In genomic region chr9:57666536-57666935, GRCm38 (mm10) we compare ENCODE assay signal across 36 mouse cellular contexts. TPM values are rescaled to one million over a fixed set of nuclear protein-coding genes. Genes with fewer than 3 reads are reported as not detected.
A peak's percentile ranks its signal among the peaks of the same experiment; 100 is the strongest.
DNase-seq lines count a peak whose midpoint lies in the region; ATAC-seq and TF ChIP-seq lines count a peak whose summit lies in the region.
"Had no signal": no experiment of that assay in that cellular context is flagged by ENCODE, and none has a peak within 500 bp of the region (broad histone marks: within the 10 kb centered on the region; RNA-seq: fewer than 3 reads in every experiment).

No protein-coding gene starts in this region.

- H3K4me1 ChIP-seq in heart, adult 2 months (ENCODE audit: control insufficient read depth, insufficient read depth, low read length): peaks cover 10% of the 10 kb centered on the region
- peaks cover 45% of the 10 kb centered on the region for H3K4me1 ChIP-seq in megakaryocyte, embryonic 14.5 days
- H3K4me1 ChIP-seq: forebrain, embryonic 13.5 days; limb, embryonic 12.5 days had no signal

- no peaks in the 10 kb centered on the region for H3K79me2 ChIP-seq in heart, adult 2 months (replicated peaks; ENCODE audit: control insufficient read depth, insufficient read depth, low read length)

- H3K27ac ChIP-seq in heart, adult 2 months: no peak overlapping the region
- H3K27ac ChIP-seq: forebrain, embryonic 13.5 days; hindbrain, embryonic 14.5 days; kidney, postnatal 0 days; limb, embryonic 12.5 days; liver, embryonic 15.5 days had no signal

- intact Hi-C loops in heart, adult 2 months (cut with DNase I): loop anchor here (5.0 kb wide), 1 partner anchor 41 kb away; the partner anchor contains the start of gene Edc3
- intact Hi-C loops in heart, postnatal 10 days (cut with DNase I): loop anchor here (5.0 kb wide), 1 partner anchor 41 kb away; the partner anchor contains the start of gene Edc3

- H3K36me3 ChIP-seq in heart, adult 2 months (ENCODE audit: control insufficient read depth, insufficient read depth, low read length): no peaks in the 10 kb centered on the region
- H3K36me3 ChIP-seq in megakaryocyte, embryonic 14.5 days (replicated peaks; ENCODE audit: low read length): no peaks in the 10 kb centered on the region
- H3K36me3 ChIP-seq: G1E; heart, embryonic 12.5 days; limb, embryonic 12.5 days; liver, embryonic 15.5 days had no signal

- H3K27me3 ChIP-seq in heart, adult 2 months (ENCODE audit: control insufficient read depth, insufficient read depth, low read length): no peaks in the 10 kb centered on the region
- peaks cover 6% of the 10 kb centered on the region for H3K27me3 ChIP-seq in megakaryocyte, embryonic 14.5 days (replicated peaks)
- H3K27me3 ChIP-seq: limb, embryonic 12.5 days had no signal

- WGBS in heart, adult 2 months: 87% methylated on average over 8 of the region's 8 CpGs

- TF ChIP-seq CTCF in heart, adult 2 months (IDR thresholded peaks at IDR 0.05): no peak

- H3K9ac ChIP-seq in heart, adult 2 months (ENCODE audit: low read depth, low read length): no peak overlapping the region
- H3K9ac ChIP-seq: forebrain, embryonic 13.5 days; heart, embryonic 12.5 days; hindbrain, embryonic 14.5 days; limb, embryonic 12.5 days; liver, embryonic 15.5 days had no signal

- ATAC-seq in megakaryocyte, adult 5-6 weeks (ENCODE audit: poor library complexity, severe bottlenecking): no peak
- ATAC-seq: forebrain, embryonic 13.5 days; midbrain, embryonic 16.5 days had no signal

- no peak for TF ChIP-seq EP300 in heart, adult 2 months (IDR thresholded peaks at IDR 0.05; ENCODE audit: insufficient read depth, low read depth, low read length)

- no peak for TF ChIP-seq POLR2A in heart, adult 2 months (IDR thresholded peaks at IDR 0.05; ENCODE audit: insufficient read depth, low read depth, low read length)

- peak; percentile 86 for DNase-seq in heart, adult 11 months
- DNase-seq in heart, adult 2 months: no peak
- DNase-seq in thymus, postnatal 0 days (ENCODE audit: low spot score): peak; percentile 49
- DNase-seq in thymus, postnatal 4 days: peak; percentile 58
- no peak for DNase-seq in kidney, postnatal 36 days
- DNase-seq in heart, postnatal 10 days: no peak
- DNase-seq: adrenal gland, adult 8-10 months; cerebellum, adult 8-10 months; cerebellum, postnatal 25 days; gastrocnemius, postnatal 14 days; heart, adult 18-20 months; kidney, adult 2 months; layer of hippocampus, adult 9-11 months; right cerebral cortex, adult 18-20 months; right cerebral cortex, postnatal 4 days had no signal

- no peak overlapping the region for H3K4me3 ChIP-seq in heart, adult 2 months
- peak overlapping the region; percentile 78 for H3K4me3 ChIP-seq in megakaryocyte, embryonic 14.5 days (replicated peaks)
- H3K4me3 ChIP-seq: forebrain, embryonic 13.5 days; heart, embryonic 12.5 days; limb, embryonic 12.5 days; liver, embryonic 15.5 days had no signal

- H3K9me3 ChIP-seq in megakaryocyte, embryonic 14.5 days: peaks cover 20% of the 10 kb centered on the region
- H3K9me3 ChIP-seq: forebrain, embryonic 13.5 days; G1E; heart, embryonic 12.5 days; limb, embryonic 12.5 days; liver, embryonic 15.5 days had no signal

RNA-seq across cellular contexts. Expression of gene Csk, which starts 13.1 kb away (rescaled TPM):
- 10 to 100 TPM; 23.3 to 29.7 TPM for total RNA-seq in heart, adult 2 months (2021)
- polyA plus RNA-seq in heart, adult 2 months (2012; rRNA removed): 19.4 and 20.6 TPM in 2 replicates
- polyA plus RNA-seq in megakaryocyte, embryonic 14.5 days (2012; ENCODE audit: insufficient read depth, low replicate concordance): 400 and 436 TPM in 2 replicates
- total RNA-seq in megakaryocyte, adult 5-6 weeks (2015): 88.6 and 96.7 TPM in 2 replicates
- total RNA-seq in megakaryocyte, adult 5-6 weeks (2017): 230 and 282 TPM in 2 replicates
- 94.7 and 98.5 TPM in 2 replicates for polyA plus RNA-seq in thymus, postnatal 0 days (2015; fragmentation: Nextera tagmentation; extraction: Ambion mirVana)
- 10 to 100 TPM; 35.9 to 44.5 TPM for total RNA-seq in heart, postnatal 10 days (2021)

RNA-seq across cellular contexts. Expression of gene Cyp1a2, which starts 17.0 kb away (rescaled TPM):
- not detected for total RNA-seq in heart, adult 2 months (2021)
- 1.00 TPM in 1 of 2 replicates, not detected in the other for polyA plus RNA-seq in heart, adult 2 months (2012; rRNA removed)
- polyA plus RNA-seq in megakaryocyte, embryonic 14.5 days (2012; ENCODE audit: insufficient read depth, low replicate concordance): not detected in 2 replicates
- not detected in 2 replicates for total RNA-seq in megakaryocyte, adult 5-6 weeks (2015)
- total RNA-seq in megakaryocyte, adult 5-6 weeks (2017): not detected in 2 replicates
- 0.37 and 1.1 TPM in 2 replicates for polyA plus RNA-seq in thymus, postnatal 0 days (2015; fragmentation: Nextera tagmentation; extraction: Ambion mirVana)
- total RNA-seq in heart, postnatal 10 days (2021): not detected
- total RNA-seq: G1E; gastrocnemius, postnatal 14 days; heart, adult 18-20 months; hematopoietic stem cell, adult 5-6 weeks; left cerebral cortex, adult 18-20 months; left cerebral cortex, postnatal 14 days; neutrophil, adult 5-6 weeks had no signal
- polyA plus RNA-seq: embryonic facial prominence, embryonic 11.5 days; forebrain, embryonic 13.5 days; G1E; heart, embryonic 12.5 days; heart, postnatal 0 days; hindbrain, embryonic 14.5 days; kidney, adult 2 months; kidney, postnatal 0 days; large intestine, adult 2 months; limb, embryonic 12.5 days; midbrain, embryonic 16.5 days; neural tube, embryonic 11.5 days; spleen, adult 2 months had no signal

RNA-seq across cellular contexts. Expression of gene Cyp1a1, which starts 21.2 kb away (rescaled TPM):
- total RNA-seq in heart, adult 2 months (2021): under 1 TPM; 0.09 to 0.13 TPM
- polyA plus RNA-seq in heart, adult 2 months (2012; rRNA removed): 0.20 and 0.78 TPM in 2 replicates
- 1.0 TPM in 1 of 2 replicates, not detected in the other for polyA plus RNA-seq in megakaryocyte, embryonic 14.5 days (2012; ENCODE audit: insufficient read depth, low replicate concordance)
- not detected in 2 replicates for total RNA-seq in megakaryocyte, adult 5-6 weeks (2015)
- not detected in 2 replicates for total RNA-seq in megakaryocyte, adult 5-6 weeks (2017)
- 0.05 and 0.08 TPM in 2 replicates for polyA plus RNA-seq in thymus, postnatal 0 days (2015; fragmentation: Nextera tagmentation; extraction: Ambion mirVana)
- total RNA-seq in heart, postnatal 10 days (2021): not detected
- total RNA-seq: G1E; hematopoietic stem cell, adult 5-6 weeks; neutrophil, adult 5-6 weeks had no signal
- polyA plus RNA-seq: embryonic facial prominence, embryonic 11.5 days; forebrain, embryonic 13.5 days; G1E; heart, embryonic 12.5 days; limb, embryonic 12.5 days; neural tube, embryonic 11.5 days had no signal

RNA-seq across cellular contexts. Expression of gene Edc3, which starts 41.8 kb away (rescaled TPM):
- total RNA-seq in heart, adult 2 months (2021): 1 to 10 TPM; 5.3 to 5.7 TPM
- polyA plus RNA-seq in heart, adult 2 months (2012; rRNA removed): 5.5 and 6.6 TPM in 2 replicates
- 1.1 and 2.8 TPM in 2 replicates for polyA plus RNA-seq in megakaryocyte, embryonic 14.5 days (2012; ENCODE audit: insufficient read depth, low replicate concordance)
- 5.5 and 5.7 TPM in 2 replicates for total RNA-seq in megakaryocyte, adult 5-6 weeks (2015)
- total RNA-seq in megakaryocyte, adult 5-6 weeks (2017): 3.7 and 4.9 TPM in 2 replicates
- polyA plus RNA-seq in thymus, postnatal 0 days (2015; fragmentation: Nextera tagmentation; extraction: Ambion mirVana): 38.2 and 39.4 TPM in 2 replicates
- 10 to 100 TPM in 1 of 2 experiments, 1 to 10 TPM in 1; 8.2 to 10.3 TPM for total RNA-seq in heart, postnatal 10 days (2021)

RNA-seq across cellular contexts. Expression of gene Lman1l, which starts 46.0 kb away (rescaled TPM):
- total RNA-seq in heart, adult 2 months (2021): not detected
- polyA plus RNA-seq in heart, adult 2 months (2012; rRNA removed): 0.20 TPM in 1 of 2 replicates, not detected in the other
- not detected in 2 replicates for polyA plus RNA-seq in megakaryocyte, embryonic 14.5 days (2012; ENCODE audit: insufficient read depth, low replicate concordance)
- total RNA-seq in megakaryocyte, adult 5-6 weeks (2015): not detected in 2 replicates
- not detected in 2 replicates for total RNA-seq in megakaryocyte, adult 5-6 weeks (2017)
- 0.16 TPM in 1 of 2 replicates, not detected in the other for polyA plus RNA-seq in thymus, postnatal 0 days (2015; fragmentation: Nextera tagmentation; extraction: Ambion mirVana)
- total RNA-seq in heart, postnatal 10 days (2021): not detected
- total RNA-seq: adrenal gland, adult 8-10 months; adrenal gland, postnatal 4 days; G1E; gastrocnemius, postnatal 14 days; hematopoietic stem cell, adult 5-6 weeks; left cerebral cortex, adult 18-20 months; left cerebral cortex, postnatal 14 days; liver, adult 2 months had no signal
- polyA plus RNA-seq: embryonic facial prominence, embryonic 11.5 days; forebrain, embryonic 13.5 days; G1E; heart, embryonic 12.5 days; heart, postnatal 0 days; hindbrain, embryonic 14.5 days; kidney, adult 2 months; kidney, postnatal 0 days; limb, embryonic 12.5 days; liver, adult 2 months; liver, embryonic 15.5 days; midbrain, embryonic 16.5 days; neural tube, embryonic 11.5 days had no signal

Comparison
In these comparisons a context has a peak if more than half of its experiments do, and no peak if none do; other contexts are left out.
1. DNase-seq: peak in heart, adult 11 months (single experiment), thymus, postnatal 0 days (single experiment) and thymus, postnatal 4 days (single experiment); none in heart, adult 2 months (0 of 2), kidney, postnatal 36 days (0 of 2) and heart, postnatal 10 days (0 of 2).